Mouse (Mus musculus): ENCODE measurements at regions not wholly inside any gene's neighbourhood (a gene's known extent, or its start where the extent isn't known, plus 50 kb on each side); places are given as distances from the start of the nearest gene placed in this dataset.

DNA sequence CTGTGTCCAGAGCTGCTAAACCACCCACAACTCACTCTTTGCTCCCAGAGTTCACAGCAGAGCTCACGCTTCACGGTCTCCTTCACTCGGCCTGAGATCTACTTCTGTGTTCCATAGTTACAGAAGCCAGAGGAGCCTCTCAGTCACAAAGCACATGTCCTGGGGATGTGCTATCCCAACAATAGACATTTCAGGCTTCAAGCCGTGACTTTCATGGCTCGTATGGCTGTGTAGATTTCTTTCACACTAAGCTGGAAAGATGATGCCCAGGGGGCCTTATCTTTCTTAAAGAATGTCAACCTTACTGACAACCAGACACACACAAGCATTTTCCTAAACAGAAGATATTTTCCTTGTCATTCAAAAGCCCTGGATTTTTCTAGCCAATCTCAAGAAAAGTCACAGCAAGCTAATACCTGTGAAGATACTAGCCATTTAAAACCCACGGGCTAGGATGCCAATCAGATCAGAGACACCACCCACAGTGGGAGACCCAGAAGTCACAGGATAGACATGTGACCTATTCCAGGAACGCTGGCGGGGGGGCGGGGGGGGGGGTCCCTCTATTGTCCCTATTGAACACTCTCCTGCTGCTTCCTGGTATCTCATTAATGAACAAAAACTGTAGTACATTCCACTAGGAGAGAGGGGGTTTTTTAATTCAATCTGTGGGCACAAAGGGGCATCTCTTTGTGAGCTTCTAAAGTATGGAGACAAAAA is 98.8 kb upstream of the Mapk10 start:
- no peak for DNase-seq (ENCODE audit: extremely low spot score in 1 of 2, low spot score in 1 of 2)

- DNase-seq (ENCODE audit: extremely low spot score in 1 of 2, low spot score in 1 of 2): peak in 1 of 2 experiments; percentile 13
These were observed 94.7 kb upstream of the Mapk10 start for GRCm38 (mm10) chr5:103305716-103306447.

GRCm38 (mm10) chr5:103304975-103305374 is 93.8 kb upstream of the Mapk10 start:
- DNase-seq (ENCODE audit: extremely low spot score in 1 of 2, low spot score in 1 of 2): no peak

GRCm38 (mm10) chr5:103302744-103303143 is 91.6 kb upstream of the Mapk10 start:
- no peak for DNase-seq (ENCODE audit: extremely low spot score in 1 of 2, low spot score in 1 of 2)

GRCm38 (mm10) chr5:103301303-103301702 is 90.2 kb upstream of the Mapk10 start:
- peak in 1 of 2 experiments; percentile 16 for DNase-seq (ENCODE audit: extremely low spot score in 1 of 2, low spot score in 1 of 2)

DNA sequence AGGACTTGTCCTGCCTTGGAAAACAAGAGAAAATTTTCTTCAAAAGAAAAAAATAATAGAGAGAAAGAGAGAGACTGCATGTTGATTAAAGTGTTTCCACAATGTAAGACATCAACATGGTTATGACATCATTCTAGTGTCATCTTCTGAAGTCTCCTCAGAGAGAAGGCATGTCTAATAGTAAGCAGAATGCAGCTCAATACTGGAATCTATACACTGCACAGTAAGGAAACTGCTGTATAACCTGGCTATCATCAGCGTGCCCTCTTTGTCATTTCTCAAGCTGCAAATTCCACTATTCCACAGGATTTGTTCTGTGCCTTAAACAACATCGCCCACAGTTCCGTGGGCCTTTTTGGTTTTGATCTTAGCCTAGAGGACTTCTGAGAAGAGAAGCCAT is 82.8 kb upstream of the Mapk10 start:
- no peak for DNase-seq (ENCODE audit: extremely low spot score in 1 of 2, low spot score in 1 of 2)

DNA sequence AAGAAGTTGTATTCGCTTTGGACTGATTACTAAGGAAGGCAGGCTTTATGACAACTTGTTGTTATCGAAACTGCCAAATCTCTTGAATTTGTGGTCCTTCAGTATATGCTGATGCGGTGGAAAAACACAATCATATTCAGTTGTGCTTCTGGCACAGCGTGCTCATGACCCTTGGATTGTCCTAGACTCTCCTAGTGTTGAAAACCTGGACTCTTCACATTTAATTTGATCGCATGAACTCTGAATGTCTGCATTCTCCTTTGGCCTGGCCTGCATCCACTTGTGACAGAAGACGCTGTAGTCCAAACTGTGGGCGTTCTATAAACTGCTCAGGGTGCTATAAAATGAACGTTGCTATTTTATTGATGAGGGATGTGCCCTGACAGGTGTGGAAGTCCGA is 80.6 kb upstream of the Mapk10 start:
- DNase-seq (ENCODE audit: extremely low spot score in 1 of 2, low spot score in 1 of 2): no peak

GRCm38 (mm10) chr5:103291219-103291618 is 80.1 kb upstream of the Mapk10 start:
- DNase-seq (ENCODE audit: extremely low spot score in 1 of 2, low spot score in 1 of 2): no peak

GRCm38 (mm10) chr5:103269206-103269605 is 58.1 kb upstream of the Mapk10 start:
- no peak for DNase-seq (ENCODE audit: extremely low spot score in 1 of 2, low spot score in 1 of 2)

GRCm38 (mm10) chr5:103264903-103265302 is 53.8 kb upstream of the Mapk10 start:
- no peak for DNase-seq (ENCODE audit: extremely low spot score in 1 of 2, low spot score in 1 of 2)

DNA sequence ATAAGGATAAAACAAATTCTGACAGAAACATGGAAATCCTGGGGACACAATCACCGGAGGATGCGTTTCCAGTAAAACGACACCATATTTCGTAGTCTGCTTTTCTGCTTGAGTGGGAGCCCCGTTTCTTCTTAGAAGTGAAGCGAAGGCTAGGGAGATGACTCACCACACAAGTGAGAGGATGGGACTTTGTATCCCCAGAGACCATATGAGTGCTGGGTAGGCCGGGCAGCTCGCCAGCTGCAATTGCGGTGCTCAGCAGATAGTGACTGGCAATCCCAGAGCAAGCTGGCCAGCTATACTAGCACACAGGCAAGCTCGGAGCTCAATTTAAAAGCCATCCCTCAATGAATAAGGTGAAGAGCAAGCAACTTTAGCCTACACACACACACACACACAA is 50.3 kb upstream of the Mapk10 start:
- DNase-seq (ENCODE audit: extremely low spot score in 1 of 2, low spot score in 1 of 2): peak in 1 of 2 experiments; percentile 39
